Mouse (Mus musculus) lung, postnatal 0 days (tissue): ENCODE measurements at regions not wholly inside any gene's neighbourhood (a gene's known extent, or its start where the extent isn't known, plus 50 kb on each side); places are given as distances from the start of the nearest gene placed in this dataset.

ENCODE experiments used
- ATAC-seq: fragments of 200-750 bp; cut with Nextera tagmentation; 2 replicates; pipeline ENCODE4 v1.8.0; 2017; ENCODE audit warnings: moderate library complexity
- DNase-seq: peaks from one replicate; pipeline ENCODE4 v3.0.0-alpha.2; 2016; ENCODE audit warnings: low spot score
- H3K27ac ChIP-seq: fragments of 300-500 bp; sonication (generic); 2 replicates; pipeline ENCODE4 v1.5.1; 2014; ENCODE audit warnings: antibody characterized with exemption, mild to moderate bottlenecking, low read length, mixed read lengths
- H3K27me3 ChIP-seq: fragments of 300-500 bp; sonication (generic); replicated peaks from 2 replicates; pipeline ENCODE4 v1.6.1; 2014; ENCODE audit warnings: low read length, mixed read lengths; ENCODE audit not compliant: insufficient read depth
- H3K36me3 ChIP-seq: fragments of 300-500 bp; sonication (generic); 2 replicates; pipeline ENCODE4 v1.6.1; 2014; ENCODE audit warnings: low read length, mixed read lengths; ENCODE audit not compliant: insufficient read depth
- H3K4me1 ChIP-seq: fragments of 300-500 bp; sonication (generic); 2 replicates; pipeline ENCODE4 v1.6.1; 2014; ENCODE audit warnings: antibody characterized with exemption, low read depth, low read length, mixed read lengths; ENCODE audit not compliant: insufficient read depth
- H3K4me2 ChIP-seq: fragments of 300-500 bp; sonication (generic); replicated peaks from 2 replicates; pipeline ENCODE4 v1.6.1; 2014; ENCODE audit warnings: low read depth, mild to moderate bottlenecking, low read length, moderate library complexity, mixed read lengths
- H3K4me3 ChIP-seq: fragments of 300-500 bp; sonication (generic); 2 replicates; pipeline ENCODE4 v1.5.1; 2014; ENCODE audit warnings: low read depth, low read length
- H3K9ac ChIP-seq: fragments of 300-500 bp; sonication (generic); replicated peaks from 2 replicates; pipeline ENCODE4 v1.6.1; 2014; ENCODE audit warnings: low read depth, mild to moderate bottlenecking
- H3K9me3 ChIP-seq: fragments of 300-500 bp; sonication (generic); 2 replicates; pipeline ENCODE4 v1.6.1; 2016; ENCODE audit warnings: low read length, mixed read lengths
- CTCF ChIP-seq: IDR thresholded peaks from 2 replicates; pipeline ENCODE4 v1.5.1; 2016; ENCODE audit warnings: antibody characterized with exemption, mild to moderate bottlenecking
- EP300 ChIP-seq: IDR thresholded peaks from 2 replicates; pipeline ENCODE4 v1.6.1; 2016; ENCODE audit warnings: antibody characterized with exemption, mild to moderate bottlenecking, control low read depth
- WGBS: fragments of 180-500 bp; shearing (Covaris S2); extraction: QIAGEN DNeasy Blood & Tissue Kit; methylation state at CpG from one replicate; pipeline ENCODE4 v1.1.7; 2014; 5-methylcytosine and 5-hydroxymethylcytosine counted together

DNA sequence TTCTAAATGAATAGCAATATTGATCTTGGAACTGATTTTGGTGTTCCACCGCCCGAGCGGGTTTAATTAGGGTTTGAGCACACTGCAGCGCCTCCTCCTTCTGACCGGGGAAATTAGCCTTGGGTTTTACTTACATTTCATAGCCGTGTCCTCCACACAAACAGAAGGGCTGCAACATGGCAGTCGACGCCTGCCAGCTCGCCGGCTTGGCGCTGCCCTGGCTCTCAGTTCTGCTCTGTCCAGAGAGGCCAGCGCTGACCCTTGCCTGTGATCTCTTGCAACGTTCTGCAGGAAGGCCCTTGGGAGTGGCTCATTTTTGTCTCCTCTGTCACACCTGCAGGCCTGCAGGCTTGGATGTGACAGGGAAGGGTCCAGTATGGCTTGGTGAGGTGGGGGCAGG lies 135.2 kb downstream of the Hmg20a start:
- 76% methylated on average over 13 of the region's 13 CpGs for WGBS

GRCm38 (mm10) chr9:56554096-56554495 lies 135.7 kb downstream of the Hmg20a start:
- no peak for TF ChIP-seq EP300
- no peak for TF ChIP-seq CTCF
- no peak for ATAC-seq
- Histone ChIP-seq H3K27ac (no peak overlapping the region), H3K9ac (no peak overlapping the region), H3K9me3 (no peaks in the 10 kb centered on the region), H3K27me3 (no peaks in the 10 kb centered on the region), H3K36me3 (no peaks in the 10 kb centered on the region), H3K4me1 (no peaks in the 10 kb centered on the region), H3K4me3 (no peak overlapping the region), H3K4me2 (no peak overlapping the region)
- WGBS = 49% methylated on average over 6 of the region's 6 CpGs
- no peak for DNase-seq

More for the DNA sequence above, 135.2 kb downstream of the Hmg20a start:
- DNase-seq (no peak), ATAC-seq (no peak)
- Histone ChIP-seq H3K4me3 (no peak overlapping the region), H3K27me3 (no peaks in the 10 kb centered on the region), H3K9ac (no peak overlapping the region), H3K36me3 (no peaks in the 10 kb centered on the region), H3K4me2 (no peak overlapping the region), H3K9me3 (no peaks in the 10 kb centered on the region), H3K4me1 (no peaks in the 10 kb centered on the region), H3K27ac (no peak overlapping the region)
- TF ChIP-seq EP300 (no peak), CTCF (no peak)

GRCm38 (mm10) chr9:56559618-56560144 lies 141.3 kb downstream of the Hmg20a start:
- Histone ChIP-seq H3K4me3 (no peak overlapping the region), H3K36me3 (no peaks in the 10 kb centered on the region), H3K4me1 (no peaks in the 10 kb centered on the region), H3K27me3 (no peaks in the 10 kb centered on the region), H3K9me3 (no peaks in the 10 kb centered on the region), H3K9ac (no peak overlapping the region), H3K27ac (no peak overlapping the region), H3K4me2 (no peak overlapping the region)
- TF ChIP-seq EP300 = no peak
- TF ChIP-seq CTCF = no peak
- ATAC-seq (no peak), DNase-seq (no peak)
- 74% methylated on average over 2 of the region's 2 CpGs for WGBS

GRCm38 (mm10) chr9:56562440-56562839 lies 144.0 kb downstream of the Hmg20a start:
- H3K27ac ChIP-seq = no peak overlapping the region
- no peaks in the 10 kb centered on the region for H3K27me3 ChIP-seq
- no peak for ATAC-seq
- H3K36me3 ChIP-seq = no peaks in the 10 kb centered on the region
- no peak overlapping the region for H3K4me3 ChIP-seq
- no peak overlapping the region for H3K9ac ChIP-seq
- H3K4me1 ChIP-seq = no peaks in the 10 kb centered on the region
- H3K4me2 ChIP-seq = no peak overlapping the region
- WGBS = 50% methylated on average over 7 of the region's 7 CpGs
- TF ChIP-seq EP300 = no peak
- TF ChIP-seq CTCF = no peak
- no peaks in the 10 kb centered on the region for H3K9me3 ChIP-seq
- DNase-seq = no peak

DNA sequence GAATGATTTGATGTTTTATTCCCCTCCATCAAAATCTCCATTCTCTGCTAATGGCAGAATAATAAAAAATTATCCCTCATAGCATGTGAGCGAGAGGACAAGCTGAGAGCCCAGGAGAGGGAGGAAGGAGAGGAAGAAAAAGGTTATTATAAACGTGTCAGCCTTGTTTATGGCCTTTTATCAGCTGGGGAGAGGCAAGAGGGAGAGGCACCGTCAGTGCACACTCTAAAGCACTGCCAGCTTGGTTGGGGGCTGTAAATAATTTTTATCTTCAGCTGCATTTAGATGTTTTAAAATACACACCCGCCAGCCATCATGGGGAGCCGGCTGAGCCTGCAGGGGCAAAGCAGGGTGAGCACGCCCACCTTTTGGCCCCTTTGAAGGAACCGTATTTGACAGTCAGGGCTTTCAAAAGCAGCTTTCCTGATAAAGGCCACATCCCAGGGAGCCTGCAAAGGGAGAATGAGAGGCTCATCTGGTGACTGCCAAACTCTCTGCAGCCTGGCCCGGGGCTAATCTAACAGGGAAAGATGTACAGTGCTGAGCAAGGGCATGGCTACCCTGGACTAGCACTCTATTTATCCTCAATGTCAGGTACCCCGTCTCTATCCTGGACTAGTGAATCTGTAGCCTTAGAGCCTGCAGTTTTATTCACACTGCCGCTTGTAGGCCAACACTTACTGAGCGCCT lies 145.8 kb downstream of the Hmg20a start:
- Histone ChIP-seq H3K4me1 (no peaks in the 10 kb centered on the region), H3K27me3 (no peaks in the 10 kb centered on the region), H3K9me3 (no peaks in the 10 kb centered on the region), H3K9ac (no peak overlapping the region), H3K4me2 (no peak overlapping the region), H3K27ac (no peak overlapping the region), H3K4me3 (no peak overlapping the region), H3K36me3 (no peaks in the 10 kb centered on the region)
- ATAC-seq (no peak), DNase-seq (no peak)
- 25% methylated on average over 11 of the region's 11 CpGs for WGBS
- TF ChIP-seq CTCF (no peak), EP300 (no peak)
